Mouse (Mus musculus) lung, adult 2 months (tissue): Measurements from ENCODE around the gene Tmem40. TPM values are rescaled to one million over a fixed set of nuclear protein-coding genes. Genes with fewer than 3 reads are reported as not detected.
A peak's percentile ranks its signal among the peaks of the same experiment; 100 is the strongest.

ENCODE experiments used
- DNase-seq: peaks from one replicate; pipeline ENCODE4 v3.0.0; 2022
- H3K4me1 ChIP-seq: fragments of 200-500 bp; 2 replicates; pipeline ENCODE4 v1.6.1; 2011; ENCODE audit warnings: low read length; ENCODE audit not compliant: control insufficient read depth, insufficient read depth
- H3K4me3 ChIP-seq: fragments of 200-500 bp; replicated peaks from 2 replicates; pipeline ENCODE3; 2011; ENCODE audit warnings: low read depth, mild to moderate bottlenecking, control low read depth, low read length; ENCODE audit errors: extremely low read depth
- CTCF ChIP-seq: fragments of 200-500 bp; IDR thresholded peaks from 2 replicates; pipeline ENCODE4 v1.5.1; 2011; ENCODE audit warnings: mild to moderate bottlenecking, low read length, control low read depth; ENCODE audit not compliant: insufficient read depth
- POLR2A ChIP-seq: fragments of 200-500 bp; IDR thresholded peaks from 2 replicates; pipeline ENCODE4 v1.6.1; 2011; ENCODE audit warnings: low read depth, mild to moderate bottlenecking, control low read depth, low read length, borderline replicate concordance; ENCODE audit errors: extremely low read depth
- whole genome bisulfite sequencing: fragments of 180-500 bp; shearing (Covaris S2); methylation state at CpG from one replicate; pipeline ENCODE4 v1.1.7; 2018; 5-methylcytosine and 5-hydroxymethylcytosine counted together
- polyA plus RNA-seq: library from polyadenylated mRNA; depleted of rRNA; stranded (reverse); fragments of >200 nt; gene quantifications from 2 replicates; pipeline ENCODE4 v1.2.3, GENCODE M21; 2012

The Tmem40 gene
- polyA plus RNA-seq, 1 experiment, result 21.5 TPM

- peak; percentile 49 for DNase-seq
- WGBS, result 26% methylated on average over 8 of the region's 8 CpGs
- TF ChIP-seq CTCF, result no peak
- no peak for TF ChIP-seq POLR2A
- no peak overlapping the region for H3K4me3 ChIP-seq
- peaks cover 3% of the 10 kb centered on the region; the same call in 1 of the 2 replicates for H3K4me1 ChIP-seq
Measured at GRCm38 (mm10) chr6:115717101-115717652, 45.0 kb downstream of the Tmem40 start.

DNA sequence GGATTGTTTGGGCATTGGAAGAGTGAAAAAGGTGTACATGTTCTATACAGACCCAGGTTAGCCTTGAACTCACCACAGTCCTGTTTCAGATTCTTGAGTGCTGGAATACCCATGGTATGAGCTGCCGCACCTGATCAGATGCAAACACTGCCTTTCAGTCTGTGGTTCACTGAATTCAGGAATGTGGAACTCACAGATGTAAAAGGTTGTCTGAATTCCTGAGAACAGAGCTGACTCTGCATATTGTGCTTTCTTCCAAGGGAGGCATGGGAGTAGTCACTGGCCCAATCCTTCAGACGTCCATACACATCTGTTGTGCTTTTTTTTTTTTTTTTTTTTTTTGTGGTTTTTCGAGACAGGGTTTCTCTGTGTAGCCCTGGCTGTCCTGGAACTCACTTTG, 50.9 kb downstream of the Tmem40 start:
- no peak for TF ChIP-seq CTCF
- TF ChIP-seq POLR2A, result no peak
- 75% methylated on average over 3 of the region's 3 CpGs for WGBS
- no peak overlapping the region for H3K4me3 ChIP-seq
- DNase-seq, result no peak
- no peaks in the 10 kb centered on the region for H3K4me1 ChIP-seq

- H3K4me1 ChIP-seq, result peaks cover 3% of the 10 kb centered on the region; the same call in 1 of the 2 replicates
- 65% methylated on average over 5 of the region's 5 CpGs for WGBS
- no peak overlapping the region for H3K4me3 ChIP-seq
- TF ChIP-seq POLR2A (no peak), CTCF (no peak)
- no peak for DNase-seq
Measured at GRCm38 (mm10) chr6:115702901-115703300, 59.3 kb downstream of the Tmem40 start.

- H3K4me1 ChIP-seq, result peaks cover 4% of the 10 kb centered on the region; the same call in 1 of the 2 replicates
- H3K4me3 ChIP-seq, result no peak overlapping the region
- WGBS, result 61% methylated on average over 11 of the region's 11 CpGs
- no peak for DNase-seq
- TF ChIP-seq CTCF (peak; percentile 29; the same call in 1 of the 2 replicates), POLR2A (no peak)
Measured at GRCm38 (mm10) chr6:115701302-115701701, 60.9 kb downstream of the Tmem40 start.

- WGBS, result 75% methylated on average over 1 of the region's 1 CpGs
- no peak for TF ChIP-seq CTCF
- no peak for TF ChIP-seq POLR2A
- Histone ChIP-seq H3K4me3 (no peak overlapping the region), H3K4me1 (peaks cover 4% of the 10 kb centered on the region; the same call in 1 of the 2 replicates)
- DNase-seq, result no peak
Measured at GRCm38 (mm10) chr6:115700778-115701177, 61.4 kb downstream of the Tmem40 start.

GRCm38 (mm10) chr6:115698699-115699098, 63.5 kb downstream of the Tmem40 start:
- Histone ChIP-seq H3K4me3 (no peak overlapping the region), H3K4me1 (peaks cover 7% of the 10 kb centered on the region)
- TF ChIP-seq POLR2A (no peak), CTCF (peak; percentile 70)
- DNase-seq, result no peak
- 72% methylated on average over 4 of the region's 4 CpGs for WGBS

DNA sequence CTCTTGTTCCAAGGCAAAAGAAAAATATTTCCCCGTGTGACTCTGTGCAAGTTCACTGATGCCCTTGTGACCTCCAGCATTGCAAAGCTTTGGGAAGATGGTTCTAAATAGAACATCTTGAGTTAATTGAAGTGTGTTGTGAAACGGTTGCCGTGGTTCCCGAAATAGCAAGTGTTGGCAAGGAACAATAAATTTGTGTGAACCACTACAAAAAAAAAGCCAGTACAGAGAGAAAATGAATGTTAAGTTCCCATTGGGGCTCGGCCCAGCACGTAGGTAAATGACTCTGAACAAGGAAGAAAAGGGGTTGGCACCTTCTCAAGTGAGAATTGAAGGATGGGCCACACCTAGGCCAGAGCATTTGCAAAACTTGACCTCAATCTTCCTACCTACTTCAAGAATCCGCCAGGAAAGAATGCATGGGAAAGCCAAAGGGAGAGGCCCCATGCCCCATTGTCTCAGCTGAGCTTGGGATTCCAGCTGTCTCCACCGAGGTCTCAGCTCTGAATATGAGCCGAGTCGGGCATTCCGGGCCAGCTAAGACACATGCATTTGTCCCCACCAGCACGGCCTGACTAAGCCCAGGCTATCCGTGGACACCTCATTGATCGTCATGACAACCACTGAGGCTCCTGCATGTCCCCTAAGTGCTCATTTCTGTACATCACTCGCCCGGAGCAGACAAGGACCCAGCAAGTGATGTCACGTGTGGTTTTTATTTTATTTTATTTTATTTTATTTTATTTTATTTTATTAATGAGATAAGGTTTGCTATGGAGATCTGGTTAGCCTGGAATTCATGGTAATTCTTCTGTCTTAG, 64.3 kb downstream of the Tmem40 start:
- peaks cover 7% of the 10 kb centered on the region for H3K4me1 ChIP-seq
- TF ChIP-seq CTCF (no peak), POLR2A (no peak)
- DNase-seq, result peak; percentile 27
- WGBS, result 39% methylated on average over 17 of the region's 17 CpGs
- no peak overlapping the region for H3K4me3 ChIP-seq

GRCm38 (mm10) chr6:115696707-115697215, 65.4 kb downstream of the Tmem40 start:
- no peak for DNase-seq
- no peak for TF ChIP-seq CTCF
- no peak for TF ChIP-seq POLR2A
- H3K4me1 ChIP-seq, result peaks cover 7% of the 10 kb centered on the region
- no peak overlapping the region for H3K4me3 ChIP-seq
- WGBS, result 85% methylated on average over 7 of the region's 7 CpGs

- WGBS, result 48% methylated on average over 7 of the region's 7 CpGs
- H3K4me3 ChIP-seq, result no peak overlapping the region
- peaks cover 7% of the 10 kb centered on the region for H3K4me1 ChIP-seq
- no peak for TF ChIP-seq POLR2A
- no peak for TF ChIP-seq CTCF
- DNase-seq, result no peak
Measured at GRCm38 (mm10) chr6:115695124-115695523, 67.1 kb downstream of the Tmem40 start.

DNA sequence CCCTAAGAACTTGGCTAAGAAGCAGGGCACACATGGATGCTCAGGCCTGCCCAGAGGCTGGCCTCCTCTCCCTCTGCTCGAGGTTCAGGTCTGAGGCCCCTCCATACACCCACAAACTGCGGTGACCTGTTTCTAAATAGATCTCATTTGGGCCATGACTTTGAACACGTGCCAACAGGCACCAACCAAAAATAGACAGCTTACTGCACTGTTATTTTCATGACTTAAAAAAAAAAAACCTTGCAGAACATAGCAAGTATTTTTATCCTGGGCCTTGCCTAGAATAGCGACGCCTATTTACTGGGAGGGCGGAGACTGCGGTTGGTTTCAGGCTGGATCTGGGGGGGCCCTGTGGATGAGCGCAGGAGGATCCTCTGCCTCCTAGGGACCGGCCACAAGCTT, 67.8 kb downstream of the Tmem40 start:
- WGBS, result 32% methylated on average over 9 of the region's 9 CpGs
- Histone ChIP-seq H3K4me3 (no peak overlapping the region), H3K4me1 (peaks cover 7% of the 10 kb centered on the region)
- no peak for TF ChIP-seq CTCF
- no peak for TF ChIP-seq POLR2A
- DNase-seq, result no peak
